Mouse (Mus musculus) A20 (cell line): Measurements from ENCODE around the gene Tnfrsf11a.
A peak's percentile ranks its signal among the peaks of the same experiment; 100 is the strongest.

Source experiments
- DNase-seq: peaks from one replicate; pipeline ENCODE4 v3.0.0-alpha.2; 2011; ENCODE audit warnings: low read depth, low spot score

Gene Tnfrsf11a

GRCm38 (mm10) chr1:105827786-105828345, 47.3 kb downstream of the Tnfrsf11a start:
- DNase-seq = no peak

- DNase-seq = no peak
Measured at GRCm38 (mm10) chr1:105829171-105829570, 48.7 kb downstream of the Tnfrsf11a start.

- no peak for DNase-seq
Measured at GRCm38 (mm10) chr1:105832784-105833183, 52.3 kb downstream of the Tnfrsf11a start.

GRCm38 (mm10) chr1:105842950-105843349, 62.4 kb downstream of the Tnfrsf11a start:
- DNase-seq = no peak

- no peak for DNase-seq
Measured at GRCm38 (mm10) chr1:105843386-105843785, 62.9 kb downstream of the Tnfrsf11a start.

- DNase-seq = no peak
Measured at GRCm38 (mm10) chr1:105843856-105844255, 63.3 kb downstream of the Tnfrsf11a start.

GRCm38 (mm10) chr1:105844341-105845006, 64.0 kb downstream of the Tnfrsf11a start:
- no peak for DNase-seq

- no peak for DNase-seq
Measured at GRCm38 (mm10) chr1:105846431-105846830, 65.9 kb downstream of the Tnfrsf11a start.

GRCm38 (mm10) chr1:105848806-105849205, 68.3 kb downstream of the Tnfrsf11a start:
- DNase-seq = no peak

GRCm38 (mm10) chr1:105851341-105851740, 70.8 kb downstream of the Tnfrsf11a start:
- no peak for DNase-seq

- no peak for DNase-seq
Measured at GRCm38 (mm10) chr1:105859740-105860139, 79.2 kb downstream of the Tnfrsf11a start.

- DNase-seq = no peak
Measured at GRCm38 (mm10) chr1:105876589-105876988, 96.1 kb downstream of the Tnfrsf11a start.

GRCm38 (mm10) chr1:105877808-105878207, 97.3 kb downstream of the Tnfrsf11a start:
- no peak for DNase-seq

GRCm38 (mm10) chr1:105878416-105878815, 97.9 kb downstream of the Tnfrsf11a start:
- no peak for DNase-seq

- DNase-seq = no peak
Measured at GRCm38 (mm10) chr1:105880555-105881304, 100.2 kb downstream of the Tnfrsf11a start.

- DNase-seq = no peak
Measured at GRCm38 (mm10) chr1:105881466-105881865, 100.9 kb downstream of the Tnfrsf11a start.

- no peak for DNase-seq
Measured at GRCm38 (mm10) chr1:105883498-105883897, 103.0 kb downstream of the Tnfrsf11a start.

- no peak for DNase-seq
Measured at GRCm38 (mm10) chr1:105885101-105885500, 104.6 kb downstream of the Tnfrsf11a start.

GRCm38 (mm10) chr1:105885575-105885974, 105.1 kb downstream of the Tnfrsf11a start:
- peak; percentile 42 for DNase-seq

GRCm38 (mm10) chr1:105886358-105886757, 105.8 kb downstream of the Tnfrsf11a start:
- no peak for DNase-seq

GRCm38 (mm10) chr1:105891032-105891725, 110.7 kb downstream of the Tnfrsf11a start:
- peak; percentile 78 for DNase-seq

GRCm38 (mm10) chr1:105895019-105895418, 114.5 kb downstream of the Tnfrsf11a start:
- no peak for DNase-seq
